Mouse (Mus musculus) adrenal gland, postnatal 4 days (tissue): ENCODE measurements around the gene Srrm4. TPM values are rescaled to one million over a fixed set of nuclear protein-coding genes. Genes with fewer than 3 reads are reported as not detected.

Source experiments
- DNase-seq, 2 experiments: peaks; one replicate each; pipeline ENCODE4 v3.0.0; 2021 to 2022; ENCODE audit warnings: low spot score in 2 of 2, mixed read lengths in 2 of 2
- total RNA-seq, 2 experiments: library from RNA; stranded (reverse); gene quantifications; 2 replicates each; pipeline ENCODE4 v1.2.3; 2021

The Srrm4 gene
- total RNA-seq, 2 experiments from 2014 or later: 4.9 to 5.2 TPM

DNA sequence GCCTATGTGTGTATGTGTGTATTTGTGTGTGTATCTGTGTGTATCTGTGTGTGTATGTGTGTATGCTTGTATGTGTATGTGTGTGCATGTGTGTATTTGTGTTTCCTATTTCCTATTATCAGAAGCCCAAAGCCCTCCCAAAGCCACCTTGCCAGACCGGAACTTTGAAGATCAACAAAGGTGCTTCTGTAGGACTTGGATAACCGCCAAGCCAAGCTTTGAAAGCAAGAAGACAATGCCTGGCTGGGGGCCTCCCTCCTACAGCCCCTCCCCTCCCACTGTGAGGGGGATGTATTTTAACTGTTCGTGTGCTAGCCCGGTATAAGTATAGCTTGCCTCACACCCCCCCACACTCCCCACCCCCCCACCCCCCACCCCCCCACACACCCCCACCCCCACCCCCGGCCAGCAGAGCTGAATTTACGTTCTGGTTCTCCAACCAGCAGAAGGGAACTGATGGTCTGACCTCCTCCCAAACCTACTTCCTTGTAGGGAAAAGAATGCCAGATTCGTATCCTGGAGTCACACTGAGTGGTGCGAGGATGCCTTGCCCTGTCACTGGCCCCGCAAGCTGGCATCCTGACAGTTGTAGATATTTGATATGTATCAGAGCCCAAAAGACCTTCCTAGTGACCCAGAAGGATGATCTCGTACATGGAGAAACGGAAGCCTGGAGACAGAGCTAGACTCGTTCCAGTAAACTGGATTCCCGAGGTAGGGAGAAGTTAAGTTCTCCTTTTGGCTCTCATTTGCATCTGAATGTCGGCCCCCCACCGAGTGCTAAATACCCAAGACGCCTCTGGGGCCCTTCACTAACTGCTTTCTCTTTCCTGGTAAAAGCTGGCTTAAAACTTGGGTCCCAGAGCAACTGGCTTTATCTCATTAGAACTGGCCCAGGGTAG, 181.7 kb downstream of the Srrm4 start:
- no peak for DNase-seq

DNA sequence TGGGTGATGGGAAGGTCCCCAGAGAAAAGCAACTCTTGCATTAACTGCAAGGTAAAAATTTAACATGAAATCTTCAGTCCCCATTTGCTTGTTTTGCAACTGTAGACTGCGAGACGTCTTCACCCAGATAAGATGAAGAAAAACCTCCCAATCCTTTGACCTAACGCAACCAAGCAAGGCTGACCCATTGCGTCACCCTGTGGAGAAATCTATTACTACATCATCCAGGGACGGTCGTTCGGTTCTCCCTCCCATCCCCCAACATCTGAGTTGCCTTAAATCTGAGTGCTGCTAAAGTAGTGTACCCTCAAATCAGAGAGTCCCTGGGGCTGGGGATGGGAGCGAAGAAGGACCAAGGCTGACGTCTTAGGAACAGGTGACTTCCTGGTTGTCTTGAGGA, 182.7 kb downstream of the Srrm4 start:
- no peak for DNase-seq

- no peak for DNase-seq
These were observed 183.7 kb downstream of the Srrm4 start for GRCm38 (mm10) chr5:116407936-116408335.

GRCm38 (mm10) chr5:116407321-116407720, 184.3 kb downstream of the Srrm4 start:
- no peak for DNase-seq

DNA sequence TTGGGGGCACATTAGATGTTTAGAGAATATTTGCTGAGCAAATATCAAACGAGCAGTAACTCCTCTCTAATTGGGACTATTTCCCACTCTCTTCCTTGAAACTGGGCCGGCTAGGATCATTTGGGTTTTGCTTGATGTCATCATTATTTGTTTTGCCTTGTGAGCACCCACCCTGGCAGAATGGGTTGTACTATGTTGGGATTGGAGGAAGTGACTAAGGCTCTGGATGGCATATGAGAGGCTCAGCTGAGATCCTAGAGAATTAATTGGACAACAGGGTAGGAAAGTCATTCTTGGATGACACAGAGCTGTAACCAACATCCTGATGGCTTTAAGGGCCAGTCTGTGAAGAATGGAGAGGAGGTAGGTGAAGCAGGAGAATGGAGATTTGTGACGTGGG, 185.1 kb downstream of the Srrm4 start:
- DNase-seq: no peak

DNA sequence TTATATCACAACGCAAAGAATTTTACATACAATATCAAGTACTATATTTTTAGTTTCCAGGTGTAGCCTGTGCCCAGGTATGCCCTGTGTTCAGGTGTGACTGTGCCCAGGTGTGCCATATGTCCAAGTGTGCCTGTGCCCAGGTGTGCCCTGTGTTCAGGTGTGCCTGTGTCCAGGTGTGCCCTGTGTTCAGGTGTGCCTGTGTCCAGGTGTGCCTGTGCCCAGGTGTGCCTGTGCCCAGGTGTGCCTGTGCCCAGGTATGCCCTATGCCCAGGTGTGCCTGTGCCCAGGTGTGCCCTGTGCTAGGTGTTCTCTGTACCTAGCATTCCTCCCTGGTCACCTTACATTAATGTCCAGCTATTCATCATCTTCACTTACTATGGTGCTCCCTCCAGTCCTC, 185.7 kb downstream of the Srrm4 start:
- no peak for DNase-seq

GRCm38 (mm10) chr5:116404063-116404462, 187.6 kb downstream of the Srrm4 start:
- DNase-seq: no peak

GRCm38 (mm10) chr5:116400801-116401200, 190.8 kb downstream of the Srrm4 start:
- DNase-seq: no peak

DNA sequence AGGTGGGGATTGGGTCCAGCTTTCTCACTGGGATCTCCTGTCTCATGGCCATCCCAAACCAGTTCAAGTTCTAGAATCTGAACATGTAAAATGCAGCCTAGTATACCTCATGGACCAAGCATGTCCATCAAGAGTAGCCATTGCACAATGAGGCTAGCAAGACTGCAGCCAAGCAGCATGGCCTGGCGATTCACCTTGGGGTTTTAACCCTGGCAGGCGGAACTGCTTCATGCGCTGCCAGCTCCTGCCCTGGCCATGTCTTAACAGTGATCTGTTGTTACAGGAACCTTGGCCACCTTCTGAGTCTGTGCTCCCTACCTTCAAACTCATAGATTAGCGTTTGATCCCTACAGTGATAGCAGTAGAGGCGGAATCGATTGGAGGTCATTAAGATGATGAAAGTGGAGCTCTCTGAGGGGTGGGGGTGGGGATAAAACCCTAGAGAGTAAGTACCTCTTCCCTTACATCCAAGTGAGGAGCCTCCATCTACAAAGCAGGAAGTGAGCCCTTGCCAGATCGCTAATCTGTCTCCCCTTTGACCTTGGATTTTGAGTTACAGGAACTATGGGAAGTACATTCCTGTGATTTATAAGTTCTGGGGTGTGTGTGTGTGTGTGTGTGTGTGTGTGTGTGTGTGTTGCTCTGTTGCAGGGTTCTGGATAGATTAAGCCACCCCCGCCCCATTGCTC, 191.4 kb downstream of the Srrm4 start:
- no peak for DNase-seq

DNA sequence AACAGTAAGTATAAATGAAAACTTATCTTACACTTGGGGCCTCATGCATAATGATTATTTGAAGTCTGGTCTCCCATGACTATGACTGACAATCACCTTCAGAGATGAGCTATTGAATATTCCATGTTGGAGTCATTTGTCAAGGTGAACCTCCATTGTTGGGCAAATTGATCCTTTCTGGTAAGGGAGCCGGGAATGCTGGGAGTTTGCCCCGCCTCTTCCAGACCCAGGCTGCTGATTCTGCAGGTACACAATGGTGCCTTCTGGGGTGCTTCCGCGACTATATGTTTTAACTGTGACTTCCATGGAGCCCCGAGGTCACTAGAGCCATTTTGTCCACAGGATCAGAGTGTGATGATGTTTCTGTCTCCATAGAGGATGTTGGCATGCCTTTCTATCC, 195.5 kb downstream of the Srrm4 start:
- DNase-seq: no peak

DNA sequence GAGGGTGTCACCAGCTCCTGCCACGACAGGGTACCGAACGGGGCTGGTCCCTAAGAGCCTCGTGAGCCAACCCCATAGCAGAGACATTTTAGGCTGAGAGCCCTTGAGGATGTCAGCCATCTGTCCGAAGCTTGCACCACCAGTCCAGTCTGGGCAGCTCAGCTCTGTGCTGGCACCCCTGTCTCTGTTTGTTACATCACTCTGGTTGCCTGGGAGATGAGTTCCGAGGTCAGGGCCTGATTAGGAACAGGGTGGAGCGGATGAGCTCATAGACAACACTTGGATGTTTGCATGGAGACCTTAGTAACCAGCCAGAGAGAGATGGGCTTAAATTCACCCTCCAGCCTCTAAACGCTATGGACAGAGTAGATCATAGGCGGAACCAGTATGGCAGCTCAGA, 199.0 kb downstream of the Srrm4 start:
- DNase-seq: no peak

DNA sequence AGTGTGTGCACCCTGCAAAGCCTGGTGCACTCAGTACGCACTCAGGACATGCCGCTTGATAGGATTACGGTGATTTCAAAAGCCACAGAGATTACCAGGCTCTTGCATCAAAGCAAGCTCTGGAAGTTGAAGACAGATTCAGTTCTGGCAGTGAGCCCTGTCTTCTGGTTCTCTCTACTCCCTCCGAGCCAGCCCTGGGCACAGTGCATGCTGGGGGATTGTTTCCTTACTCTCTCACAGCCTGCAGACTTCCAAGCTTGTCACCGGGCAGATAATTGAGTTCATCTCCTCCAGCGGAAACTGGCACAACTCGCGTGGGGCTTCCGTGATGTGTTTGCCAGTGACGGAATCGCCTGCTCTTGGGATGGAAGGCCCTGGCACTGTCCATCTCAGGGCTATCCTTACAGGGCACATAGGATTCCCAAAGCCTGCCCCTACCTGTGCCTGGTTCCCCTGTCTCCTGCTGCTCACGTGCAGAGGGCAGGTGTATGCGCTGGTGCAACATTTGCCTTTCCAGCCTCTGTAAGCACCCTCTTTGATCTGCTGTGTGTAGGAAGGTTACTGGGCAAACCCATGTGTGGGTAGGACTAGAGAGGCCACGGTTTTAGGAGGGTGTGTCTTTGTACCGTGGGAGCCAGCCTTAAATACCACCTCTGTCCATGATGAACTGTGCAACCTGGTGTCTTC, 201.6 kb downstream of the Srrm4 start:
- peak in 1 of 2 experiments; percentile 36 for DNase-seq

DNA sequence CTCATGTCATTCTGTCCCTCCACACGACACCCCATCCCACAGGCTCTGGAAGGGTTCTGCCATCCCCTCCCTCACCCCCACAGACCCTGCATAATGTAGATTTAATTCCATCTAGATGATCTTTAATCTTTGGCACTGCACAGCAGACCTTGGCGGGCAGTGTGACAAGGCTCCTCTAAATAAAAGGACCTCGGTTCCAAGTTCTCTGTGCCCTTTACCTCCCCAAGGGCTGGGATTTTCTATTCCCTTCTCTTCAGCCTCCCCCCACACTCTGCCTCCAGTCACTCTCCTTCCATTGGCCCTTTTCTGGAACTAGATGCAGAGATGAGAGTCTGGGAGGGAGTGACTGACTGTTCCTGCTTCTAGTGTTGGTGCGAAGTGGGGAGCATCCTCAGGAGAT, 202.3 kb downstream of the Srrm4 start:
- DNase-seq: no peak

Other genes with a start within 250 kb of the Srrm4 start
- 10 to 100 TPM; 31.0 to 39.1 TPM for gene Hspb8, start 169.0 kb downstream of the Srrm4 start, total RNA-seq